In the genomic region with DNA sequence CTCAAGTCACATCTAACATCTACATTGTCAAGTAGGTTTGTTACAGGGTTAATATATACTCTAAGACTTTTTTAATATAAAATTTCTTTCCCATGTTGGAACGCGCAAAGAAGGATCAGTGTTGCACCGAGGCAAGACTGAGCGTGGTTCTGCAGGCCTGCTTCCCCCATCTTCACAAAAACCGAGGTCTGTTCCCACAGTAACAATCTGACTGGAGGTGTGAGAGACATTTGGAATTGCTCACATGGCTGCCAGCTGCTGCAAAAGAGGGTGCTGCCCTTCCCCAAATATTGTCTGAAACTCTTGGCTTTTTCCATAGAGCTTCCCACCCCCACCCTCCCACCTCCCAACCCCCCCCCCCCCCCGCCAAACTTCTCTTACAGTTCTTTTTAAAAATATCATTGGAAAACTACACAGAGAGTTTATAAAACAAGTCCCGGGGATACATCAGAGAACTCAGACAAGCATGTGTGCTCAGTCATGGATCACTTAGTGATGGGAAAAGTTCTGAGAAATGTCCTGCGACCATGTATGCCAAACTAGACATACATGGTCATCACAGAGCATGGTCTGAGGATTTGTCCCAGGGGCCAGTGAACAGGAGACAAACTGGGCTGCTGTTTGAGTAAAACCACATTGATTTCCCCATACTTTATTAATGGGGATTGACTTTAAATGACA, we compare ENCODE assay signal across 16 mouse cellular contexts.
DNase-seq lines count a peak whose midpoint lies in the region; ATAC-seq and TF ChIP-seq lines count a peak whose summit lies in the region.
"Had no signal": no experiment of that assay in that cellular context is flagged by ENCODE, and none has a peak within 500 bp of the region (broad histone marks: within the 10 kb centered on the region; RNA-seq: fewer than 3 reads in every experiment).

No protein-coding gene starts in this region.

- H3K9ac ChIP-seq in limb, embryonic 14.5 days (ENCODE audit: low read depth, low read length, severe bottlenecking): no peak overlapping the region
- H3K9ac ChIP-seq in stomach, postnatal 0 days (ENCODE audit: low read length): no peak overlapping the region
- H3K9ac ChIP-seq: embryonic facial prominence, embryonic 13.5 days; kidney, embryonic 15.5 days had no signal

- 36% methylated on average over 8 of the region's 8 CpGs for WGBS in limb, embryonic 14.5 days
- WGBS in stomach, postnatal 0 days: 71% methylated on average over 8 of the region's 8 CpGs

- no peak for TF ChIP-seq EP300 in stomach, postnatal 0 days (optimal IDR thresholded peaks at IDR 0.05)

- no peaks in the 10 kb centered on the region for H3K36me3 ChIP-seq in limb, embryonic 14.5 days (ENCODE audit: control insufficient read depth, insufficient read depth, low read length)
- no peaks in the 10 kb centered on the region for H3K36me3 ChIP-seq in stomach, postnatal 0 days (ENCODE audit: control insufficient read depth, insufficient read depth, low read length)
- H3K36me3 ChIP-seq: embryonic facial prominence, embryonic 13.5 days; forebrain, embryonic 10.5 days; heart, embryonic 10.5 days; kidney, embryonic 15.5 days had no signal

- no peaks in the 10 kb centered on the region for H3K27me3 ChIP-seq in limb, embryonic 14.5 days (ENCODE audit: control insufficient read depth, insufficient read depth, low read length)
- no peaks in the 10 kb centered on the region for H3K27me3 ChIP-seq in stomach, postnatal 0 days (ENCODE audit: control insufficient read depth, insufficient read depth, low read length)
- H3K27me3 ChIP-seq: embryonic facial prominence, embryonic 13.5 days; kidney, embryonic 15.5 days had no signal

- H3K4me2 ChIP-seq in limb, embryonic 14.5 days (replicated peaks; ENCODE audit: low read depth, low read length, severe bottlenecking): no peak overlapping the region
- H3K4me2 ChIP-seq in stomach, postnatal 0 days (replicated peaks; ENCODE audit: low read depth): no peak overlapping the region
- H3K4me2 ChIP-seq: embryonic facial prominence, embryonic 13.5 days; kidney, embryonic 15.5 days had no signal

- DNase-seq in left cerebral cortex, postnatal 14 days (ENCODE audit: low spot score in 2 of 2): peak; percentile 34 to 41
- no peak for DNase-seq in left cerebral cortex, postnatal 4 days
- DNase-seq in layer of hippocampus, adult 9-11 months: peak; percentile 69
- no peak for DNase-seq in limb, embryonic 14.5 days (ENCODE audit: low spot score)
- peak; percentile 6 for DNase-seq in mesoderm, embryonic 11.5 days (ENCODE audit: low read depth, low spot score)
- DNase-seq in adrenal gland, postnatal 14 days: no peak
- no peak for DNase-seq in stomach, postnatal 0 days (ENCODE audit: low spot score)
- DNase-seq: cerebellum, adult 11 months; gastrocnemius, postnatal 10 days; heart, postnatal 36 days; midbrain, embryonic 14.5 days had no signal

- no peaks in the 10 kb centered on the region for H3K9me3 ChIP-seq in limb, embryonic 14.5 days (ENCODE audit: control insufficient read depth, low read length)
- no peaks in the 10 kb centered on the region for H3K9me3 ChIP-seq in stomach, postnatal 0 days (ENCODE audit: control insufficient read depth, low read length)
- H3K9me3 ChIP-seq: embryonic facial prominence, embryonic 13.5 days; forebrain, embryonic 10.5 days; heart, embryonic 10.5 days; kidney, embryonic 15.5 days had no signal

- no peak for TF ChIP-seq POLR2A in limb, embryonic 14.5 days (IDR thresholded peaks at IDR 0.05; ENCODE audit: borderline replicate concordance, extremely low read depth, insufficient read depth, insufficient read length)

- ATAC-seq in limb, embryonic 14.5 days (ENCODE audit: low FRiP score, low read depth): 0 out of 2 replicates have a peak, but pooled peaks have one; percentile 19
- ATAC-seq in stomach, postnatal 0 days (ENCODE audit: low FRiP score, low TSS enrichment): no peak

- H3K4me3 ChIP-seq in limb, embryonic 14.5 days (replicated peaks; ENCODE audit: low read length): no peak overlapping the region
- no peak overlapping the region for H3K4me3 ChIP-seq in stomach, postnatal 0 days (ENCODE audit: low read depth, low read length)
- H3K4me3 ChIP-seq: embryonic facial prominence, embryonic 13.5 days; forebrain, embryonic 10.5 days; heart, embryonic 10.5 days; kidney, embryonic 15.5 days had no signal

- peaks cover 10% of the 10 kb centered on the region for H3K4me1 ChIP-seq in limb, embryonic 14.5 days (ENCODE audit: control insufficient read depth, insufficient read depth, low read length)
- no peaks in the 10 kb centered on the region for H3K4me1 ChIP-seq in stomach, postnatal 0 days (replicated peaks; ENCODE audit: control insufficient read depth, insufficient read depth)
- H3K4me1 ChIP-seq: embryonic facial prominence, embryonic 13.5 days; forebrain, embryonic 10.5 days; heart, embryonic 10.5 days; kidney, embryonic 15.5 days had no signal

- no peak for TF ChIP-seq CTCF in stomach, postnatal 0 days (IDR thresholded peaks at IDR 0.05; ENCODE audit: low read depth)

- intact Hi-C loops in left cerebral cortex, postnatal 14 days (cut with DNase I): no loop called here
- intact Hi-C loops in left cerebral cortex, postnatal 4 days (cut with DNase I): no loop called here

- H3K27ac ChIP-seq in limb, embryonic 14.5 days (replicated peaks; ENCODE audit: low read depth, low read length): no peak overlapping the region
- H3K27ac ChIP-seq in stomach, postnatal 0 days (replicated peaks): no peak overlapping the region
- H3K27ac ChIP-seq: embryonic facial prominence, embryonic 13.5 days; forebrain, embryonic 10.5 days; heart, embryonic 10.5 days; kidney, embryonic 15.5 days; macrophage had no signal

Comparison
In these comparisons a context has a peak if more than half of its experiments do, and no peak if none do; other contexts are left out.
1. DNase-seq: peak in left cerebral cortex, postnatal 14 days (2 of 2), layer of hippocampus, adult 9-11 months (single experiment) and mesoderm, embryonic 11.5 days (single experiment); none in left cerebral cortex, postnatal 4 days (single experiment), limb, embryonic 14.5 days (single experiment), adrenal gland, postnatal 14 days (single experiment) and stomach, postnatal 0 days (single experiment).